Mouse (Mus musculus) liver, embryonic 11.5 days (tissue): ENCODE data around the gene Xcr1. TPM values are rescaled to one million over a fixed set of nuclear protein-coding genes. Genes with fewer than 3 reads are reported as not detected.

Experiments used
- ATAC-seq: fragments of 200-750 bp; cut with Nextera tagmentation; replicated peaks from 2 replicates; pipeline ENCODE4 v1.8.0; 2017; ENCODE audit warnings: moderate number of reproducible peaks, mild to moderate bottlenecking, moderate TSS enrichment, moderate library complexity; ENCODE audit not compliant: low FRiP score
- DNase-seq: peaks from one replicate; pipeline ENCODE4 v3.0.0-alpha.2; 2017; ENCODE audit warnings: low spot score
- H3K27ac ChIP-seq: fragments of 300-500 bp; sonication (generic); 2 replicates; pipeline ENCODE4 v1.5.1; 2014; ENCODE audit warnings: mild to moderate bottlenecking, low read depth, low read length, control low read depth
- H3K27me3 ChIP-seq: fragments of 300-500 bp; sonication (generic); replicated peaks from 2 replicates; pipeline ENCODE4 v1.6.1; 2014; ENCODE audit warnings: low read length, mixed read lengths; ENCODE audit not compliant: control insufficient read depth, insufficient read depth
- H3K36me3 ChIP-seq: fragments of 300-500 bp; sonication (generic); 2 replicates; pipeline ENCODE4 v1.6.1; 2014; ENCODE audit warnings: mild to moderate bottlenecking, low read length, moderate library complexity, mixed read lengths; ENCODE audit not compliant: control insufficient read depth, insufficient read depth
- H3K4me1 ChIP-seq: fragments of 300-500 bp; sonication (generic); replicated peaks from 2 replicates; pipeline ENCODE4 v1.6.1; 2014; ENCODE audit warnings: low read length, mixed read lengths; ENCODE audit not compliant: control insufficient read depth, insufficient read depth
- H3K4me2 ChIP-seq: fragments of 300-500 bp; sonication (generic); 2 replicates; pipeline ENCODE4 v1.6.1; 2014; ENCODE audit warnings: mild to moderate bottlenecking, control low read depth, moderate library complexity
- H3K4me3 ChIP-seq: fragments of 300-500 bp; sonication (generic); 2 replicates; pipeline ENCODE4 v1.5.1; 2014; ENCODE audit warnings: low read depth, low read length, control low read depth
- H3K9ac ChIP-seq: fragments of 300-500 bp; sonication (generic); 2 replicates; pipeline ENCODE4 v1.6.1; 2014; ENCODE audit warnings: low read depth, low read length, control low read depth
- H3K9me3 ChIP-seq: fragments of 300-500 bp; sonication (generic); 2 replicates; pipeline ENCODE4 v1.6.1; 2016; ENCODE audit warnings: low read length, inconsistent platforms, mixed read lengths; ENCODE audit not compliant: control insufficient read depth
- WGBS: fragments of 180-500 bp; shearing (Covaris S2); extraction: QIAGEN DNeasy Blood & Tissue Kit; methylation state at CpG from one replicate; pipeline ENCODE4 v1.1.7; 2014; 5-methylcytosine and 5-hydroxymethylcytosine counted together
- polyA plus RNA-seq: library from polyadenylated mRNA; unstranded; fragments of >200 nt; fragmentation: Nextera tagmentation; extraction: Ambion mirVana; gene quantifications from 2 replicates; pipeline ENCODE4 v1.2.1, GENCODE M21; 2014

Gene Xcr1
- polyA plus RNA-seq, 1 experiment from 2014 or later, result not detected

GRCm38 (mm10) chr9:123851062-123851712 is 10.6 kb downstream of the Xcr1 start:
- peak; percentile 75 for DNase-seq
- Histone ChIP-seq H3K9ac (peak overlapping the region; percentile 93), H3K27me3 (no peaks in the 10 kb centered on the region), H3K9me3 (no peaks in the 10 kb centered on the region), H3K4me3 (peak overlapping the region; percentile 90), H3K4me2 (peak overlapping the region; percentile 88), H3K27ac (peak overlapping the region; percentile 88), H3K36me3 (no peaks in the 10 kb centered on the region), H3K4me1 (peaks cover 12% of the 10 kb centered on the region)
- ATAC-seq, result peak; percentile 68
- WGBS, result under 1% methylated on average over 27 of the region's 27 CpGs

- Histone ChIP-seq H3K36me3 (no peaks in the 10 kb centered on the region), H3K4me2 (peak overlapping the region; percentile 88), H3K27me3 (no peaks in the 10 kb centered on the region), H3K4me1 (peaks cover 16% of the 10 kb centered on the region), H3K9ac (peak overlapping the region; percentile 93), H3K9me3 (no peaks in the 10 kb centered on the region), H3K4me3 (peak overlapping the region; percentile 90), H3K27ac (peak overlapping the region; percentile 88)
- 6% methylated on average over 2 of the region's 2 CpGs for WGBS
- ATAC-seq (peak; percentile 0; the same call in 1 of the 2 replicates), DNase-seq (no peak)
Measured at GRCm38 (mm10) chr9:123850705-123851061, 11.1 kb downstream of the Xcr1 start.

GRCm38 (mm10) chr9:123849976-123850695 is 11.7 kb downstream of the Xcr1 start:
- 64% methylated on average over 2 of the region's 2 CpGs for WGBS
- peaks cover 21% of the 10 kb centered on the region for H3K4me1 ChIP-seq
- DNase-seq, result no peak
- no peak overlapping the region for H3K27ac ChIP-seq
- no peaks in the 10 kb centered on the region for H3K27me3 ChIP-seq
- peak overlapping the region; percentile 93; the same call in 1 of the 2 replicates for H3K9ac ChIP-seq
- H3K9me3 ChIP-seq, result no peaks in the 10 kb centered on the region
- H3K4me2 ChIP-seq, result peak overlapping the region; percentile 88
- ATAC-seq, result no peak
- H3K36me3 ChIP-seq, result no peaks in the 10 kb centered on the region
- peak overlapping the region; percentile 90 for H3K4me3 ChIP-seq

- H3K27me3 ChIP-seq, result no peaks in the 10 kb centered on the region
- H3K9me3 ChIP-seq, result no peaks in the 10 kb centered on the region
- peaks cover 23% of the 10 kb centered on the region for H3K4me1 ChIP-seq
- H3K9ac ChIP-seq, result no peak overlapping the region
- no peaks in the 10 kb centered on the region for H3K36me3 ChIP-seq
- H3K4me2 ChIP-seq, result peak overlapping the region; percentile 35
- no peak overlapping the region for H3K4me3 ChIP-seq
- ATAC-seq (peak; percentile 59), DNase-seq (no peak)
- 51% methylated on average over 1 of the region's 1 CpGs for WGBS
- peak overlapping the region; percentile 56; the same call in 1 of the 2 replicates for H3K27ac ChIP-seq
Measured at GRCm38 (mm10) chr9:123846490-123846889, 15.3 kb downstream of the Xcr1 start.

GRCm38 (mm10) chr9:123845120-123845519 is 16.7 kb downstream of the Xcr1 start:
- Histone ChIP-seq H3K9ac (no peak overlapping the region), H3K36me3 (no peaks in the 10 kb centered on the region), H3K9me3 (no peaks in the 10 kb centered on the region), H3K27ac (peak overlapping the region; percentile 46; the same call in 1 of the 2 replicates), H3K4me3 (no peak overlapping the region), H3K4me1 (peaks cover 18% of the 10 kb centered on the region), H3K4me2 (peak overlapping the region; percentile 4; the same call in 1 of the 2 replicates), H3K27me3 (no peaks in the 10 kb centered on the region)
- WGBS, result 32% methylated on average over 3 of the region's 3 CpGs
- DNase-seq (no peak), ATAC-seq (peak; percentile 77)

GRCm38 (mm10) chr9:123844468-123844867 is 17.4 kb downstream of the Xcr1 start:
- Histone ChIP-seq H3K4me1 (peaks cover 15% of the 10 kb centered on the region), H3K27ac (peak overlapping the region; percentile 46; the same call in 1 of the 2 replicates), H3K27me3 (no peaks in the 10 kb centered on the region), H3K9me3 (no peaks in the 10 kb centered on the region), H3K9ac (no peak overlapping the region), H3K36me3 (no peaks in the 10 kb centered on the region), H3K4me3 (no peak overlapping the region), H3K4me2 (no peak overlapping the region)
- ATAC-seq (no peak), DNase-seq (no peak)
- 84% methylated on average over 3 of the region's 3 CpGs for WGBS

GRCm38 (mm10) chr9:123840243-123840642 is 21.6 kb downstream of the Xcr1 start:
- ATAC-seq, result no peak
- Histone ChIP-seq H3K4me1 (peaks cover 5% of the 10 kb centered on the region; the same call in 1 of the 2 replicates), H3K9me3 (no peaks in the 10 kb centered on the region), H3K27ac (no peak overlapping the region), H3K4me3 (no peak overlapping the region), H3K9ac (no peak overlapping the region), H3K27me3 (no peaks in the 10 kb centered on the region), H3K36me3 (peaks cover 15% of the 10 kb centered on the region; the same call in 1 of the 2 replicates), H3K4me2 (no peak overlapping the region)
- DNase-seq, result no peak
- WGBS, result 86% methylated on average over 6 of the region's 6 CpGs

- H3K27ac ChIP-seq, result no peak overlapping the region
- DNase-seq (no peak), ATAC-seq (no peak)
- H3K27me3 ChIP-seq, result no peaks in the 10 kb centered on the region
- no peaks in the 10 kb centered on the region for H3K4me1 ChIP-seq
- H3K4me2 ChIP-seq, result no peak overlapping the region
- peaks cover 19% of the 10 kb centered on the region; the same call in 1 of the 2 replicates for H3K36me3 ChIP-seq
- no peak overlapping the region for H3K4me3 ChIP-seq
- no peaks in the 10 kb centered on the region for H3K9me3 ChIP-seq
- WGBS, result 86% methylated on average over 3 of the region's 3 CpGs
- no peak overlapping the region for H3K9ac ChIP-seq
Measured at GRCm38 (mm10) chr9:123835851-123836250, 26.0 kb downstream of the Xcr1 start.
